Mouse (Mus musculus) liver, embryonic 14.5 days (tissue): ENCODE measurements around the gene Gm11992.

Experiments
- CTCF ChIP-seq: IDR thresholded peaks from 2 replicates; pipeline ENCODE4 v1.5.1; 2016; ENCODE audit warnings: antibody characterized with exemption, low read depth, control low read depth
- EP300 ChIP-seq: IDR thresholded peaks from 2 replicates; pipeline ENCODE4 v1.6.1; 2016; ENCODE audit warnings: antibody characterized with exemption, low read depth

DNA sequence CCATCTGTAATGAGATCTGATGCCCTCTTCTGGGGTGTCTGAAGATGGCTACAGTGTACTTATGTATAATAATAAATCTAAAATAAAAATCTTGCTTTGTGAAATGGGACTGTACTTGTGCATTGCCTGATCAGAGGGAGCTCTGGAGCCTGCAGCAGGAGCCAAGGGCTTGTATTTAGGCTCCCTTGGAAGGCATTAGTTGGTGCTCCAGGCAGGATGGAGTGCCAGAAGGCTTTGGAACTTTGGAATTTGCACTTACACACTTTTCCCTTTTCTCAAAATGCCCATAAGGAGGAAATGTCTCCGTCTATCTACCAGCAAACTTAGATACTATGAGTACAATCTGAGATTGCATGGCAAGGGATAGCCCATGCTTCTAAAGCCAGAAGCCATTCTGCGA lies 1.8 kb upstream of the Gm11992 start:
- TF ChIP-seq EP300, result no peak
- TF ChIP-seq CTCF, result no peak
